Mouse (Mus musculus) heart, postnatal 0 days (tissue): Measurements from ENCODE around the gene Lyz2. TPM values are rescaled to one million over a fixed set of nuclear protein-coding genes. Genes with fewer than 3 reads are reported as not detected.

Source experiments
- ATAC-seq: fragments of 200-750 bp; cut with Nextera tagmentation; 2 replicates; pipeline ENCODE4 v1.8.0; 2017; ENCODE audit warnings: low read depth, moderate number of reproducible peaks, moderate library complexity; ENCODE audit not compliant: insufficient read depth
- DNase-seq: peaks from one replicate; pipeline ENCODE4 v3.0.0-alpha.2; 2016; ENCODE audit warnings: low spot score
- H3K27ac ChIP-seq: fragments of 300-500 bp; sonication (generic); 2 replicates; pipeline ENCODE4 v1.5.1; 2014; ENCODE audit warnings: low read depth, mild to moderate bottlenecking
- H3K27me3 ChIP-seq: fragments of 300-500 bp; sonication (generic); 2 replicates; pipeline ENCODE4 v1.6.1; 2014; ENCODE audit warnings: low read length, mixed read lengths; ENCODE audit not compliant: control insufficient read depth, insufficient read depth
- H3K36me3 ChIP-seq: fragments of 300-500 bp; sonication (generic); replicated peaks from 2 replicates; pipeline ENCODE4 v1.6.1; 2014; ENCODE audit warnings: low read length, mixed read lengths; ENCODE audit not compliant: control insufficient read depth, insufficient read depth
- H3K4me1 ChIP-seq: fragments of 300-500 bp; sonication (generic); 2 replicates; pipeline ENCODE4 v1.6.1; 2014; ENCODE audit warnings: antibody characterized with exemption; ENCODE audit not compliant: control insufficient read depth, insufficient read depth
- H3K4me2 ChIP-seq: fragments of 300-500 bp; sonication (generic); 2 replicates; pipeline ENCODE4 v1.6.1; 2014; ENCODE audit warnings: low read depth, mild to moderate bottlenecking, low read length, moderate library complexity
- H3K4me3 ChIP-seq: fragments of 300-500 bp; sonication (generic); 2 replicates; pipeline ENCODE4 v1.5.1; 2014; ENCODE audit warnings: low read depth, low read length
- H3K9ac ChIP-seq: fragments of 300-500 bp; sonication (generic); replicated peaks from 2 replicates; pipeline ENCODE4 v1.6.1; 2014; ENCODE audit warnings: low read depth, low read length, mixed read lengths
- H3K9me3 ChIP-seq: fragments of 300-500 bp; sonication (generic); replicated peaks from 2 replicates; pipeline ENCODE4 v1.6.1; 2016; ENCODE audit warnings: low read length; ENCODE audit not compliant: control insufficient read depth
- CTCF ChIP-seq: IDR thresholded peaks from 2 replicates; pipeline ENCODE4 v1.5.1; 2016; ENCODE audit warnings: antibody characterized with exemption, control low read depth, low read depth
- EP300 ChIP-seq: IDR thresholded peaks from 2 replicates; pipeline ENCODE4 v1.6.1; 2016; ENCODE audit warnings: antibody characterized with exemption, low read depth
- WGBS: fragments of 180-500 bp; shearing (Covaris S2); extraction: QIAGEN DNeasy Blood & Tissue Kit; methylation state at CpG from one replicate; pipeline ENCODE4 v1.1.7; 2014; 5-methylcytosine and 5-hydroxymethylcytosine counted together
- polyA plus RNA-seq: library from polyadenylated mRNA; unstranded; fragments of >200 nt; fragmentation: Nextera tagmentation; extraction: Ambion mirVana; gene quantifications from 2 replicates; pipeline ENCODE4 v1.2.1, GENCODE M21; 2015
- total RNA-seq: library from RNA; depleted of rRNA; stranded (reverse); fragments of >200 nt; gene quantifications from 2 replicates; pipeline ENCODE4 v1.2.3, GENCODE M21; 2014; ENCODE audit warnings: low replicate concordance; rRNA removed

Lyz2 gene
- total and polyA plus RNA-seq, 2 experiments from 2014 or later = 37.1 to 54.7 TPM

GRCm38 (mm10) chr10:117234825-117235224, 47.3 kb downstream of the Lyz2 start:
- H3K27ac ChIP-seq = no peak overlapping the region
- 45% methylated on average over 4 of the region's 4 CpGs for WGBS

GRCm38 (mm10) chr10:117229826-117230225, 52.3 kb downstream of the Lyz2 start:
- Histone ChIP-seq H3K4me1 (0 out of 2 replicates have a peak, but pooled peaks cover 3% of the 10 kb centered on the region), H3K9ac (no peak overlapping the region), H3K4me3 (no peak overlapping the region), H3K4me2 (peak overlapping the region; percentile 0; the same call in 1 of the 2 replicates), H3K27me3 (no peaks in the 10 kb centered on the region; the same call in 1 of the 2 replicates), H3K27ac (no peak overlapping the region), H3K9me3 (no peaks in the 10 kb centered on the region), H3K36me3 (no peaks in the 10 kb centered on the region)
- ATAC-seq = no peak
- no peak for TF ChIP-seq EP300
- TF ChIP-seq CTCF = no peak
- no peak for DNase-seq
- 69% methylated on average over 16 of the region's 16 CpGs for WGBS

More at GRCm38 (mm10) chr10:117234825-117235224, 47.3 kb downstream of the Lyz2 start:
- no peak for ATAC-seq
- TF ChIP-seq CTCF (no peak), EP300 (no peak)
- Histone ChIP-seq H3K4me1 (no peaks in the 10 kb centered on the region), H3K27me3 (no peaks in the 10 kb centered on the region; the same call in 1 of the 2 replicates), H3K9ac (no peak overlapping the region), H3K9me3 (no peaks in the 10 kb centered on the region), H3K36me3 (no peaks in the 10 kb centered on the region), H3K4me2 (no peak overlapping the region), H3K4me3 (no peak overlapping the region)
- no peak for DNase-seq

Other genes starting within 250 kb of the Lyz2 start
- 330 and 397 TPM in 2 replicates for gene Lrrc10, start 237.0 kb downstream of the Lyz2 start, total RNA-seq
- 115 and 138 TPM in 2 replicates for gene Lrrc10, start 237.0 kb downstream of the Lyz2 start, polyA plus RNA-seq
- 154 and 209 TPM in 2 replicates for gene Cct2, start 218.5 kb downstream of the Lyz2 start, total RNA-seq
- gene Cct2, start 218.5 kb downstream of the Lyz2 start, polyA plus RNA-seq = 121 and 129 TPM in 2 replicates
- 13.2 and 14.1 TPM in 2 replicates for gene Frs2, start 133.8 kb downstream of the Lyz2 start, total RNA-seq
- gene Frs2, start 133.8 kb downstream of the Lyz2 start, polyA plus RNA-seq = 12.8 and 13.6 TPM in 2 replicates
- gene Yeats4, start 57.8 kb downstream of the Lyz2 start, total RNA-seq = 34.4 and 50.7 TPM in 2 replicates
- 31.1 and 33.6 TPM in 2 replicates for gene Yeats4, start 57.8 kb downstream of the Lyz2 start, polyA plus RNA-seq
- not detected in 2 replicates for gene 9530003J23Rik, start 43.6 kb downstream of the Lyz2 start, total RNA-seq
- gene 9530003J23Rik, start 43.6 kb downstream of the Lyz2 start, polyA plus RNA-seq = not detected in 2 replicates
- gene Lyz1, start 10.5 kb upstream of the Lyz2 start, total RNA-seq = 0.15 and 0.73 TPM in 2 replicates
- 0.49 and 1.4 TPM in 2 replicates for gene Lyz1, start 10.5 kb upstream of the Lyz2 start, polyA plus RNA-seq
- gene Cpsf6, start 97.7 kb upstream of the Lyz2 start, total RNA-seq = 57.8 and 82.3 TPM in 2 replicates
- gene Cpsf6, start 97.7 kb upstream of the Lyz2 start, polyA plus RNA-seq = 53.2 and 55.7 TPM in 2 replicates